Mouse (Mus musculus): ENCODE results near the gene Nlrc5.

Gene Nlrc5

DNA sequence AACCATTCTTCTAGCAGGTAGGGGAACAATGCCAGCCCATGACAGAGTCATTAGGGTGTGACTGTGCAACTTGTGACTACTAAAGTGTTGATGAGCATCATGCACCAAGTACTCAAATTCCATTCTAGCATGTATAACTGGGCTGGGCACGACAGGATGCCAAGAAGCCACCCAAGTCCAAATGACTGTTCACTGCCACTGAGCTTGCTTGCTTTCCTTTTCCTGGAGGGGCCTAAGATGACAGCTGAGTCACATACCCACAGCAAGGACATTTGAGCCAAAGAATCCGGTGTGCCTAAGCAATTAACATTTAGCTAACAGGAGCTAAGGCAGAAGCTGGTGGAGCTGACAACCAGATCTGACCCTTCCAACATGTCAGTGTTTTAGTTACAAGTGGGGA, 137.7 kb downstream of the Nlrc5 start:
- DNase-seq: no peak

DNA sequence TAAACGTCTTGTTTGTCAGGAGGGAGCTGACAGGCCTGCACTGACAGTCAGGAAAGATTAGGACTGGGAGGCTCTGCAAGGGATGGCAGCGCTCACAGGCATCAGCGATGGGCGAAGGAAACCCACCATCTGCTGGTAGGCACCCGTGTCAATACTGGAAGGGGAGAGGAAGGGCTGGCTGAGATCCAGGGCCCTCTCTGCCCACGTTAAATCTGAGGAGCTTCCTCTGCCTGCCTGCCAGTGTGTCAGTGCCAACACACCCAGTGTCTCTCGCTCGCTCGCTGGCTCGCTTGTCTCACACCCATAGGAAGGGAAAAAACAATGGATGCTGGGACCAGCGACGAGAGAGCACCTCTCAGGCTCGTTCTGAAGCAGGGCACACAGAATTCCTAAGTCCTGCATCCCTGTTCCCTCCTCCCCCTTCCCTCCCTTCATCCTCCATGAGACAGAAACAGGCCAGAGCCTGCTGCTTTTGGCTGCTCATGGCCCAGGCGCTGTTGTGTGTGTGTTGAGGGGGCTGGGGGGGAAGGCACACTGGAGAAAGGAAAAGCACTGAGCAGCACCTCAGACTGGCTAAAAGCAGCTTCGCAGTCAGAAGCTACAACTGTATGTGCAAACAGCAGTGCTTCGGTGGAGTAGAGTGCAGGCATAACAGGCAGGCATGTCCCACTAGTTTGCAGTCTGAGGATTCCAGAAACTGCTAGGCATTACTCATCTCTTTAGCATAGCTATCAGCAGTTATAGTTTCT, 140.2 kb downstream of the Nlrc5 start:
- no peak for DNase-seq

DNA sequence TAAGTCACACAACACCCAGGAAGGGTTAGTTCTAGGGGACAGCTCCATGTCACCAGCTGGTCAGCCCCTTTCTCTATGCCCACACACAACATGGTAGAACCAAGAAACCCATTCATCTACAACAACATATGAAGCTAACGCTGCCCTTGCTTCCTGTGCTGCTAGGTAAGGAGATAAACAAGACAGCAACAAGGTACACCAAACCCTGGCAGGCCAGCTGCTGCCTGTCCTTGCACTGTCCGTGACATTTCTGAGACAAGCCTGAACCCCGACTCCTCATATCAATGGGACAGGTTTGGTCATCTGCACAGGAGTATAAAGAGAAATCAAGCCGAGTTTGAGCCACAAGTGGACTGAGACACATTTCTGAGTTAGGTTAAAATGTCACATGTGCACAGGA, 141.0 kb downstream of the Nlrc5 start:
- DNase-seq: no peak
